Mouse (Mus musculus): Measurements from ENCODE around the gene Abr.

The Abr gene

DNA sequence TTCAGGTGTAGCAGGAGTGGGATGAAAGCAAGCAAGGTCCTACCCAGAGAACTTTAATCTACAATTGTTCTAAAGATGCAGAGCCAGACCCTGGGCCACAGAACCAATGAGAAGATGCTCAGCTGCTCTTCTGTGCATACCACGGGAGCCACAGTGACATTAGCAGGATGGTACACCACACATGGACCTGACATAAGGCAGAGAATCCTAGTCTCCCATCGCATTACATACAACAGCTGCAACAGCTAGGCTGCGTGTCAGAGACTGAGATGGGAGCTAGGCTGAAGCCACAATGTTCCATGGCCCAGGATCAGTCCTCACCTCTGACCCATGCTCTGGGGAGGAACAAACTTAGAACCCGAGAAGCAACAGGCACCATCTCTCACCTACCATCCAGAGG, 104.0 kb downstream of the Abr start:
- DNase-seq (ENCODE audit: low spot score) = no peak

DNA sequence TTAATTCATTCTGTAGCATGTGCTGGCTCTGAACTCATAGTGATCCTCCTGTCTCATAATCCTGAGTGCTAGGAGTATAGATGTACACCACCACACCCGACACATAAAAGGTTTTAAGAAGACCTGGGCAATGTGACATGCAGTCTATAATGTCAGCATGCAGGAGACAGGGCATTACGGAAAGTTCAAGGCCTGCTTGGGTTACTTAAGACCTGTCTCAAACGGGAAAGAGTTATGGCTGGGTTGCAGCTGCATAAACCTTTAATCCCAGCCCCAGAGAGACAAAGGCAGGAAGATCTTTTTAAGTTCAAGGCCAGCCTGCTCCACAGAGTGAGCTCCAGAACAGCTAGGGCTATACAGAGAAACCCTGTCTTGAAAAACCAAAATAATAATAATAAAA, 105.2 kb downstream of the Abr start:
- no peak for DNase-seq (ENCODE audit: low spot score)

- DNase-seq (ENCODE audit: low spot score) = no peak
Observed at GRCm38 (mm10) chr11:76515123-76515522, 107.0 kb downstream of the Abr start.

- no peak for DNase-seq (ENCODE audit: low spot score)
Observed at GRCm38 (mm10) chr11:76510977-76511376, 111.1 kb downstream of the Abr start.

DNA sequence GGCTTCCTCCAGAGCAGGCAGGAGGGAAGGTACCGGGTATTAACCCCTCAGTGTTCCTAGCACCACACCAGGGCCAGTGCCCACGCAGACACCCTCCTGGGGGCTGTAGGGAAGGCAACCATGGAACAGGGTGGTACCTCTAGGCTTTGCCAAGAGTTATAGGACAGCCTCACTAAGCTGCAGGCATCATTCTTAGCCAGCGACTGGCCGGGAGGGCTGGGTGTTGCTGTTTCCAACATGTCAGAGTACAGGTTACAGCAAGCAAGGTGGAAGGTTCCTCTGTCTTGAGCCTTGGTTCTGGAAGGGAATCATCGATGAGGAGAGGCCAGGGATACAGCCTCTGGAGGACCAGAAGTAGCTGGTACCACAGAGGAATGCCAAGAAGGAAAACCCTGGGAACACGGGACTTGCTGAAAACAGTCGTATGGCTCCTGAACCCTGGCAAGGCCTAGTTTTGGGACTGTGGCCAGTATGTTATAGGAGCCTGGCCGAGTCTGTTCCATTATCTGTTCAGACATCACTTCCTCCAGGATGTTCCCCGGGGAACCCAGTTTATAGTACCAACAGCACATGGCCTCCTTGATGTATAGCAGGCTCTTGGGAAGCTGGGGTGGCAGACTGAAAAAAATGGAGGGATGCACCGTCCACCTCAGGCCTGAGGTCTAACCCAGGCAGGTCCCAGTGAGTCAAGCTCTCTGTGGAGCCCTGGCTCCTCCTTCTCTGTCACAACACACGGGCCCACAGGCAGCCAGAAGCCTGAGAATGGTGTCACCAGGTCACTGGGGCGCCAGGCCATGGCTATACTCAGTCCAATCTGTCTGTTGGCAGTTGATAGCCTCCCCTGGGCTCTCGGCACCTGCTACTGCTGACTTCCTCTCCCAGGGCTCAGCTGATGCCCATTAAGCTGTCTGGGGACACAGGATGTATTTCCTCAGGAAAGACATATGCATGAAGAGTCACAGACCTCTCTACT, 112.1 kb downstream of the Abr start:
- no peak for DNase-seq (ENCODE audit: low spot score)

- DNase-seq (ENCODE audit: low spot score) = no peak
Observed at GRCm38 (mm10) chr11:76508831-76509595, 113.1 kb downstream of the Abr start.

DNA sequence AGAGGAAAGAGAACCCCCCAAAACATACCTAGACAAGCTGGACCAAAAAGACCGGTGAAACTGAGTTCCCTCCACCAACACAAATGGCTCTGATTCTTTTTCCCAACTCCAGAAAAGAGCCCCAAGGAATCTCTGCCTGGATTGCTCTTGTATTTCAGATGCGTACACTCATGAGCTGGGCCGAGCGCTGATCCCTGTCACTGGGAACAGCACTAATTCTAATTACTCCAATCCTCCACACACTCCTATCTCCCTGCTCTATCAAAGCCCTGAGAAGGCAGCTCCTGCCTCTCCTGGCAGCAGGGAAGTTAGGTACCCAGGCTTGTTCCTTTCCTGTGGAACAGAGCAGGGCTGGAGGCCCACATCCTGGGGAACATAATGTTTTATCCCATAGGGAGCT, 114.0 kb downstream of the Abr start:
- DNase-seq (ENCODE audit: low spot score) = no peak

- no peak for DNase-seq (ENCODE audit: low spot score)
Observed at GRCm38 (mm10) chr11:76507302-76508124, 114.6 kb downstream of the Abr start.

DNA sequence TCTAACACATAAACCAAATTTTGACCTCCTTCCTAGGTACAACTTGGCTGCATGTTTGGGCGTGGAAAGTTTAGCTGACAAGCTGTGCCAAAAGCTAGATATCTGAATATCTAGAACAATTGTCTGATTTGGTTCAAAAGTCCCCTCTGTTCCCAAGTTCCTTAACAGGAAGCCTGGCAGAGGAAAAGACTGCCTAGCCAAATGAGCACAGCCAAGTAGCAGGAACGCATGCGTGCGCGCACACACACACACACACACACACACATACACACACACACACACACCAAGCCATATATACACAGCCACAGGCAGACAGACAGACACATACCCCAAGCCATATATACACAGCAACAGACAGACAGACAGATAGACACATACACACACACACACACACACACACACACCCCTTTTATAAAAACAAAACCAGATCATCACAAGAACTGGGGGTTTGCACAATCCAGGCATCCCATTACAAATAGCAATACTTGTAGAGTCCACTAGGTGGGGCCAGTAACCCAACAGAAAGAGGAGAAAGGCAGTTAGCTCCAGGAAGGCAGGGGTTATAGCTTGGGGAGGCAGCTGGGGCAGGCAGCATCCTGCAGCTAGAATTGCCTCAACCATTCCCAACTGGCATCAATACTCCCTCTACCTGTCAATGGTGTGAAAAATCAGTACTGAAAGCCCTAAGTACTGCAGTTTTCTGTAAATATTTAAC, 115.4 kb downstream of the Abr start:
- DNase-seq (ENCODE audit: low spot score) = no peak

- DNase-seq (ENCODE audit: low spot score) = no peak
Observed at GRCm38 (mm10) chr11:76505106-76505505, 117.0 kb downstream of the Abr start.

GRCm38 (mm10) chr11:76504058-76504457, 118.1 kb downstream of the Abr start:
- DNase-seq (ENCODE audit: low spot score) = no peak

DNA sequence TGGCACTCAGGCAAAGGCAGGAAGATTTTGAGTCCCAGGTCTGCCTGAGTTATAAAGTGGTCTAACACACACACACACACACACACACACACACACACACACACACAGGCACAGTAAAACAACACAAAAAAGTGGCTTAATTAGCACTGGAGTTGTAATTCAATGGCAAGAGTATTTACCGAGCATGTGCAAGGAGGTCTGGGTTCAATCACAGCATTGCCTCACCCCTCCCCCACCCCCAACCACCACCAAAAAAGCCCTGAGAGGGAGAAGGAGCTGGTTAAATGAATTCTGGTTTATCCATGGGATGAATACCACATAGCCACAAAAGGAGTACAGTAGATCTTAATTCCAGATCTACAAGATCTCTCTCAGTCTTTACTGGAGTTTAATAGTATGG, 122.1 kb downstream of the Abr start:
- no peak for DNase-seq (ENCODE audit: low spot score)

GRCm38 (mm10) chr11:76499564-76499963, 122.5 kb downstream of the Abr start:
- no peak for DNase-seq (ENCODE audit: low spot score)

- DNase-seq (ENCODE audit: low spot score) = no peak
Observed at GRCm38 (mm10) chr11:76497769-76498152, 124.4 kb downstream of the Abr start.

DNA sequence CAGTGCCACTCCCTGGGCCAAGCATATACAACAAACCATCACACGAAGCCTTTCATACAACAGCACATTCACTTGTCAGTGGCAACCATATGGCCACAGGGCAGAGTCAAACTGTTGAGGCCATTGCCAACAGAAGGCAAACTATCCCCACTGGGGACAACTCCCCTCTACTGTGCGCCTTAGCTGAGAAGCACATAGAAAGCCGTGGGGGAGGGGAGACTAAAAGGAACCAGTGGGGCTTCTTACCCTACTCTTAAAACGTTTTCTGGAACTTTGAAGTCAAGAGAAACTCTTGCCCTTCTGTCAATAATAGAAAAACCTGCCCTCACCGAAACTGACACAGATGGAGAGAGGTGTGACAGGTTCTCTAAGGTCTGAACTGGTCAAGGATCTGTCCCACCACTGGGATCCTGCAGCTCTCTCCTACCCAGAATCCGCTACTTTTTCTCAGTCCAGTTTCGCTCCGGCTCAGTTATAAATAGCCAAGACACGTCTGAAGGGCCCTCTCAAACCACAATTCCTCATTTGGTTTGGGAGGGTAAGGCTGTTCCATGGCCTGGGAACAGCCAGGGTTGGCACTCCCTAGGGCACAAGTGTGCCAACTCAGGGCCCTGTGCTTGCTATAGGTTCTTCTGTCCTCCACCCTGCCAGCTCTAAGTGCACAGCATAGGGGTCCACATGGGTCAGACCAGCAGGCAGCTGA, 124.9 kb downstream of the Abr start:
- DNase-seq (ENCODE audit: low spot score) = no peak

DNA sequence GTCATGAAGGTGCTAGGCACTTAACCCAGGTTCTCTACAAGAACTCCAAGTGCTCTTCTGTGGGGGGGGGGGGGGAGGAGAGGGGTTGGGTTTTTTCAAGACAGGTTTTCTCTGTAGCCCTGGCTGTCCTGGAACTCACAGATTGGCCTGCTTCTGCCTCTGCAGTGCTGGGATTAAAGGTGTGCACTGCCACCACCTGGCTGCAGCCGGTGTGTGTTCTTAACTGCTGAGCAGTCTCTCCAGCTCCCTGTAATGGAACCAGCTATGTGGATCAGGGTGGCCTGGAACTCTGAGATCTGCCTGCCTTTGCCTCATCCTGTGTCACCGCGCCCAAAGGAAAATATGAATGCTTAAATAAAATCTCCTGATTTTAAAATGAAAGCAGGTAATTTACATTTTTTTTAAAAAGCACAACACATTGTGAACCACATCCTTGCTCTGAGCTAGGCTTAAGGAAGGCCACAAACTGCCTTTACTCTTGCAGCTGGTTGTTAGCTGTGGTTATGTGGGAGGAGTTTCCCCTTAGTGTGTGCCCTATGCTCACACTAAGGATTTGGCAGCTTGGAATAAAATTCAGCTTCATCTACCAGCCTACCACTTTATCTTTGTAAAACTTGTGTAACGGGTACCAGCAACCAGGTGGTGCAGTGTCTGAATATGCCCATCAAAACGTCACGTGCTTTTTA, 125.9 kb downstream of the Abr start:
- no peak for DNase-seq (ENCODE audit: low spot score)

DNA sequence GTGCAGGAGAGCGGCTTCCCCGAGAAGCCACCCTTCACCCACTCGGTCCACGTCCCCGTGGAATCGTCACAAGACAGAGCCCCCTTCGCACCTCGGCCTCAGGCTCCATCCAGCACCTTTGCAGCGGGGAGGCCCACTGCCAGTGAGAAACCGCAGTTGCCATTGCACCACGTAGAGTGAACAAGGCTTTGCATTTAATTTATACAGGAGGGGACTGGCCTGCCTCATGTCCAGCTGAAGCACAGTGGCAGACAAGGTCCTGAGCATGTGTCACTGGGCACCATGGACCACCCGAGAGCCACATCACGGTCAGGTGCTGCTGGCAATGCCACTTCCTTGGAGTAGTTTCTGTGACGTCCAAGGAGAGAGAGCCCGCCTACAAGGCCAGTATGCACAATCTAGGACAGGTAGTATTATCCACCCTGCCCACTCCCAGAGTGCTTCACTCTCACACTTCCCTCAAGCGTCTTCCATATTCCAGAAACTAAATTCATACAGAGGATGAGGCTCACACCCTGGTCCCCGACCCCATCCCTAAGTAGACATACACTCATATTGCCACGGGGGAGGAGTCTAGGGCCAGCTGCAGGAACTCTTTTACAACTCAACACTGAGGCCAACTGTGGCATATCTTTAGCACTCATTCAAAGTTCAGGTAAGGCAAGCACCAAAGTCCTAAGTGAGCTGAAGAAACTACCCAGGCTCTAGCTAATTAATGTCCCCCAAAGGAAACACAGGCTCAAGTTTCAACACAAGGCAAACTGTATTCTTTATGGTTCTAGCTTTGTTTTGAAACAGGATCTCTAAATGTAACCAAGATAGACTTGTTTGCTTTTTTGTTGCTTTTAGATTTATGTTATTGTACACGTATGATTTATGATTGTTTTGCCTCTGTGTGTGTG, 126.7 kb downstream of the Abr start:
- DNase-seq (ENCODE audit: low spot score) = no peak

GRCm38 (mm10) chr11:76494360-76495126, 127.6 kb downstream of the Abr start:
- peak; percentile 84 for DNase-seq (ENCODE audit: low spot score)
